In the genomic region with DNA sequence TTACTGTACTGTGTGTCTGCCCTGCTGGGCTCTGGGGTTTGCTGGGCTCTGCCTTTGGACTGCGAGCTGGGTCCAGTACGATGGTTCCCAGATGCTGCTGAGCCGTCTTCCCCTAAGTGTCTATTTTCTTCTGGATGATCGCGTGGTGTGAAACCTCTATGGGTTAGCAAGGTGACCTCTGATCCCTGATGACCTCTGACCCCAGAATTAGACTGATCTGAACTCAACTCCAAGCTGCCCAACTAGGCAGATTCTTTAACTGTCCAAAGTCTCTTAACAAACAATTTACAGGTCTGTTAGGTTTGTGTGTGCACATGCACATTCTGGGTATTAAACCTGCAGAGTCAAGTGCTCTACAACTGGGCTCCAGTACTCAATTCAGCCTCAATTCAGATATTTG, we compare ENCODE assay signal across 22 mouse cellular contexts. TPM values are rescaled to one million over a fixed set of nuclear protein-coding genes. Genes with fewer than 3 reads are reported as not detected.
A peak's percentile ranks its signal among the peaks of the same experiment; 100 is the strongest.
DNase-seq lines count a peak whose midpoint lies in the region; ATAC-seq and TF ChIP-seq lines count a peak whose summit lies in the region.
"Had no signal": no experiment of that assay in that cellular context is flagged by ENCODE, and none has a peak within 500 bp of the region (broad histone marks: within the 10 kb centered on the region; RNA-seq: fewer than 3 reads in every experiment).

No protein-coding gene starts in this region.

- in situ Hi-C loops in CH12.LX (cut with MboI; ENCODE audit: low pct_ligation_motif_present, low pct_unique_long_range_greater_than_20kb, low sequenced_read_pairs): no loop called here

- DNase-seq in heart, embryonic 10.5 days (ENCODE audit: low spot score): no peak
- DNase-seq in kidney, adult 8-10 months: peak; percentile 37 to 39
- DNase-seq in liver, adult 2 months (ENCODE audit: extremely low read depth, low read depth, low spot score): peak; percentile 84
- DNase-seq in liver (no peak), CH12.LX (ENCODE audit: extremely low read depth) (no peak)
- DNase-seq: adrenal gland, postnatal 25 days; cerebellum, adult 18-20 months; cerebellum, adult 9-11 months; cerebellum, postnatal 36 days; gastrocnemius, adult 2 months; gastrocnemius, postnatal 25 days; heart, postnatal 10 days; heart, postnatal 4 days had no signal

- no peak for TF ChIP-seq RAD21 in CH12.LX (IDR thresholded peaks at IDR 0.05; ENCODE audit: low read depth, low read length)

- ATAC-seq in heart, embryonic 12.5 days (ENCODE audit: insufficient number of reproducible peaks, low FRiP score): no peak
- no peak for ATAC-seq in kidney, embryonic 14.5 days (ENCODE audit: low FRiP score, low TSS enrichment)
- ATAC-seq in hindbrain, embryonic 13.5 days (ENCODE audit: low FRiP score): no peak
- ATAC-seq: forebrain, embryonic 14.5 days; Patski had no signal

- peak overlapping the region; percentile 37; the same call in 1 of the 2 replicates for H3K27ac ChIP-seq in heart, embryonic 10.5 days
- no peak overlapping the region for H3K27ac ChIP-seq in heart, embryonic 12.5 days (ENCODE audit: poor library complexity, severe bottlenecking)
- H3K27ac ChIP-seq in kidney, embryonic 14.5 days (ENCODE audit: low read depth, low read length): no peak overlapping the region
- H3K27ac ChIP-seq in liver, adult 2 months (replicated peaks; ENCODE audit: insufficient read depth, low read depth, low read length): 0 out of 2 replicates have a peak overlapping the region, but pooled peaks have one; percentile 8
- H3K27ac ChIP-seq in CH12.LX (ENCODE audit: insufficient read depth, low read depth): no peak overlapping the region
- no peak overlapping the region for H3K27ac ChIP-seq in hindbrain, embryonic 13.5 days
- H3K27ac ChIP-seq: embryonic facial prominence, embryonic 15.5 days; forebrain, embryonic 10.5 days; gastrocnemius, adult 2 months; hindbrain, embryonic 12.5 days had no signal

- no peaks in the 10 kb centered on the region for H3K79me2 ChIP-seq in liver, adult 2 months (ENCODE audit: control insufficient read depth, insufficient read depth, low read length)
- no peaks in the 10 kb centered on the region for H3K79me2 ChIP-seq in CH12.LX (replicated peaks; ENCODE audit: control insufficient read depth, extremely low read depth, insufficient read depth, poor library complexity, severe bottlenecking)

- no peaks in the 10 kb centered on the region for H3K36me3 ChIP-seq in heart, embryonic 10.5 days
- H3K36me3 ChIP-seq in heart, embryonic 12.5 days: no peaks in the 10 kb centered on the region
- H3K36me3 ChIP-seq in kidney, embryonic 14.5 days (ENCODE audit: control insufficient read depth, insufficient read depth, low read length): no peaks in the 10 kb centered on the region
- no peaks in the 10 kb centered on the region for H3K36me3 ChIP-seq in liver, adult 2 months (ENCODE audit: control insufficient read depth, insufficient read depth, low read length)
- H3K36me3 ChIP-seq in CH12.LX (replicated peaks in 1 of 2; ENCODE audit: control insufficient read depth in 1 of 2, insufficient read depth in 1 of 2, low read length in 1 of 2): no peaks in the 10 kb centered on the region
- H3K36me3 ChIP-seq in hindbrain, embryonic 13.5 days: no peaks in the 10 kb centered on the region
- H3K36me3 ChIP-seq: embryonic facial prominence, embryonic 15.5 days; forebrain, embryonic 10.5 days; hindbrain, embryonic 12.5 days had no signal

- H3K9me3 ChIP-seq in heart, embryonic 10.5 days: no peaks in the 10 kb centered on the region
- no peaks in the 10 kb centered on the region for H3K9me3 ChIP-seq in heart, embryonic 12.5 days (replicated peaks)
- no peaks in the 10 kb centered on the region for H3K9me3 ChIP-seq in kidney, embryonic 14.5 days (ENCODE audit: control insufficient read depth, low read length)
- no peaks in the 10 kb centered on the region for H3K9me3 ChIP-seq in CH12.LX (replicated peaks; ENCODE audit: low read length)
- no peaks in the 10 kb centered on the region for H3K9me3 ChIP-seq in hindbrain, embryonic 13.5 days
- H3K9me3 ChIP-seq: embryonic facial prominence, embryonic 15.5 days; forebrain, embryonic 10.5 days; hindbrain, embryonic 12.5 days had no signal

- H3K4me2 ChIP-seq in heart, embryonic 12.5 days: no peak overlapping the region
- H3K4me2 ChIP-seq in kidney, embryonic 14.5 days (replicated peaks; ENCODE audit: low read depth, low read length): no peak overlapping the region
- 0 out of 2 replicates have a peak overlapping the region, but pooled peaks have one; percentile 8 for H3K4me2 ChIP-seq in CH12.LX (ENCODE audit: insufficient read depth, low read depth, poor library complexity, severe bottlenecking)
- no peak overlapping the region for H3K4me2 ChIP-seq in hindbrain, embryonic 13.5 days
- H3K4me2 ChIP-seq: embryonic facial prominence, embryonic 15.5 days; hindbrain, embryonic 12.5 days had no signal

- no peak for TF ChIP-seq POLR2A in liver, adult 2 months (IDR thresholded peaks at IDR 0.05; ENCODE audit: extremely low read depth, insufficient read depth, low read length)
- no peak for TF ChIP-seq POLR2A in CH12.LX (IDR thresholded peaks at IDR 0.05; ENCODE audit: low read depth, low read length)

- TF ChIP-seq CTCF in liver, adult 2 months (IDR thresholded peaks at IDR 0.05; ENCODE audit: low read depth, low read length): no peak
- TF ChIP-seq CTCF in CH12.LX (conservative IDR thresholded peaks at IDR 0.05 in 1 of 2, IDR thresholded peaks at IDR 0.05 in 1 of 2; ENCODE audit: low read depth in 2 of 2, low read length in 2 of 2): no peak

- no peak overlapping the region for H3K4me3 ChIP-seq in heart, embryonic 10.5 days
- no peak overlapping the region for H3K4me3 ChIP-seq in heart, embryonic 12.5 days
- no peak overlapping the region for H3K4me3 ChIP-seq in kidney, embryonic 14.5 days (ENCODE audit: low read length)
- H3K4me3 ChIP-seq in liver, adult 2 months (ENCODE audit: insufficient read depth, low read depth, low read length): no peak overlapping the region
- H3K4me3 ChIP-seq in CH12.LX (replicated peaks in 1 of 3; ENCODE audit: low read depth in 2 of 3, low read length in 2 of 3, poor library complexity in 1 of 3): no peak overlapping the region
- no peak overlapping the region for H3K4me3 ChIP-seq in hindbrain, embryonic 13.5 days
- H3K4me3 ChIP-seq: embryonic facial prominence, embryonic 15.5 days; erythroblast, embryonic 14.5 days; forebrain, embryonic 10.5 days; gastrocnemius, adult 2 months; hindbrain, embryonic 12.5 days had no signal

- dilution Hi-C loops in CH12.LX (cut with MboI; ENCODE audit: extremely low pct_ligation_motif_present, extremely low pct_unique_long_range_greater_than_20kb, low sequenced_read_pairs): no loop called here

- H3K4me1 ChIP-seq in heart, embryonic 10.5 days: peaks cover 27% of the 10 kb centered on the region
- H3K4me1 ChIP-seq in heart, embryonic 12.5 days (replicated peaks): peaks cover 15% of the 10 kb centered on the region
- H3K4me1 ChIP-seq in kidney, embryonic 14.5 days (ENCODE audit: control insufficient read depth, insufficient read depth, low read length): no peaks in the 10 kb centered on the region; the same call in 1 of the 2 replicates
- peaks cover 12% of the 10 kb centered on the region for H3K4me1 ChIP-seq in liver, adult 2 months (ENCODE audit: control insufficient read depth, insufficient read depth, low read length)
- H3K4me1 ChIP-seq in CH12.LX (ENCODE audit: control insufficient read depth in 1 of 2, insufficient read depth in 2 of 2): peaks cover 10% of the 10 kb centered on the region in 2 experiments; a peak in 3 of 4 replicates
- no peaks in the 10 kb centered on the region for H3K4me1 ChIP-seq in hindbrain, embryonic 13.5 days (replicated peaks)
- H3K4me1 ChIP-seq: hindbrain, embryonic 12.5 days had no signal

- no peaks in the 10 kb centered on the region for H3K27me3 ChIP-seq in heart, embryonic 10.5 days (ENCODE audit: insufficient read depth, poor library complexity, severe bottlenecking)
- no peaks in the 10 kb centered on the region for H3K27me3 ChIP-seq in heart, embryonic 12.5 days (replicated peaks)
- H3K27me3 ChIP-seq in kidney, embryonic 14.5 days (ENCODE audit: control insufficient read depth, insufficient read depth, low read length): no peaks in the 10 kb centered on the region
- no peaks in the 10 kb centered on the region for H3K27me3 ChIP-seq in liver, adult 2 months (ENCODE audit: control insufficient read depth, insufficient read depth, low read length)
- peaks cover 2% of the 10 kb centered on the region for H3K27me3 ChIP-seq in CH12.LX (replicated peaks)
- H3K27me3 ChIP-seq in hindbrain, embryonic 13.5 days: no peaks in the 10 kb centered on the region
- H3K27me3 ChIP-seq: embryonic facial prominence, embryonic 15.5 days; hindbrain, embryonic 12.5 days; Patski had no signal

- H3K9ac ChIP-seq in heart, embryonic 12.5 days: no peak overlapping the region
- no peak overlapping the region for H3K9ac ChIP-seq in kidney, embryonic 14.5 days (ENCODE audit: low read depth, low read length)
- H3K9ac ChIP-seq in liver, adult 2 months (ENCODE audit: low read depth, low read length): no peak overlapping the region
- no peak overlapping the region for H3K9ac ChIP-seq in CH12.LX (ENCODE audit: insufficient read depth, low read depth)
- H3K9ac ChIP-seq in hindbrain, embryonic 13.5 days: no peak overlapping the region
- H3K9ac ChIP-seq: embryonic facial prominence, embryonic 15.5 days; hindbrain, embryonic 12.5 days had no signal

- 76% methylated on average over 5 of the region's 5 CpGs for WGBS in heart, embryonic 10.5 days
- WGBS in heart, embryonic 12.5 days: 67% methylated on average over 5 of the region's 5 CpGs
- WGBS in kidney, embryonic 14.5 days: 76% methylated on average over 5 of the region's 5 CpGs
- 39% methylated on average over 5 of the region's 5 CpGs for WGBS in liver, adult 2 months
- 58% methylated on average over 5 of the region's 5 CpGs for WGBS in hindbrain, embryonic 13.5 days

- no peak for TF ChIP-seq EP300 in CH12.LX (IDR thresholded peaks at IDR 0.05; ENCODE audit: low read length)

TF ChIP-seq in CH12.LX, 34 proteins besides CTCF, POLR2A, EP300 and RAD21 (continues in another document):
- TF ChIP-seq TCF12 (IDR thresholded peaks at IDR 0.05; ENCODE audit: low read depth, low read length) (no peak), PAX5 (IDR thresholded peaks at IDR 0.05; ENCODE audit: low read length) (no peak), TBP (conservative IDR thresholded peaks at IDR 0.05; ENCODE audit: low read depth, low read length) (no peak), RCOR1 (conservative IDR thresholded peaks at IDR 0.05; ENCODE audit: low read depth, low read length) (no peak), MAZ (IDR thresholded peaks at IDR 0.05; ENCODE audit: low read depth, low read length) (no peak)

RNA-seq across cellular contexts. Expression of gene Zfp148, which starts 37.5 kb away (rescaled TPM):
- 38.0 and 43.5 TPM in 2 replicates for polyA plus RNA-seq in heart, embryonic 10.5 days (2016; fragmentation: Nextera tagmentation; extraction: Ambion mirVana)
- polyA plus RNA-seq in heart, embryonic 12.5 days (2016; fragmentation: Nextera tagmentation; extraction: Ambion mirVana): 46.5 and 48.4 TPM in 2 replicates
- polyA plus RNA-seq in kidney, embryonic 14.5 days (2014; fragmentation: Nextera tagmentation; extraction: Ambion mirVana): 42.2 and 59.3 TPM in 2 replicates
- 15.4 and 15.6 TPM in 2 replicates for total RNA-seq in liver, adult 2 months (2014; rRNA removed)
- polyA plus RNA-seq in liver, adult 2 months (2012; rRNA removed): 4.3 TPM in 2 replicates
- total RNA-seq in CH12.LX (2012; rRNA removed) (19.5 and 23.2 TPM in 2 replicates), CH12.LX (2014; rRNA removed) (28.6 and 30.4 TPM in 2 replicates)
- polyA plus RNA-seq in CH12.LX (2012; ENCODE audit: insufficient read length, low read depth): 36.6 and 39.9 TPM in 2 replicates
- polyA plus RNA-seq in hindbrain, embryonic 13.5 days (2015; fragmentation: Nextera tagmentation; extraction: Ambion mirVana): 50.6 and 52.3 TPM in 2 replicates

Comparison
In these comparisons a context has a peak if more than half of its experiments do, and no peak if none do; other contexts are left out.
1. DNase-seq: peak in kidney, adult 8-10 months (2 of 2) and liver, adult 2 months (single experiment); none in heart, embryonic 10.5 days (single experiment), liver (single experiment) and CH12.LX (single experiment).
2. H3K27ac ChIP-seq: peak in heart, embryonic 10.5 days (single experiment) and liver, adult 2 months (single experiment); none in heart, embryonic 12.5 days (single experiment), kidney, embryonic 14.5 days (single experiment), CH12.LX (single experiment) and hindbrain, embryonic 13.5 days (single experiment).